Mouse (Mus musculus) neural tube, embryonic 13.5 days (tissue): ENCODE measurements at regions not wholly inside any gene's neighbourhood (a gene's known extent, or its start where the extent isn't known, plus 50 kb on each side); places are given as distances from the start of the nearest gene placed in this dataset.

Source experiments
- ATAC-seq: fragments of 200-750 bp; cut with Nextera tagmentation; 2 replicates; pipeline ENCODE4 v1.8.0; 2017; ENCODE audit warnings: low read depth, mild to moderate bottlenecking, moderate TSS enrichment, moderate library complexity
- H3K27ac ChIP-seq: fragments of 300-500 bp; sonication (generic); replicated peaks from 2 replicates; pipeline ENCODE4 v1.5.1; 2015; ENCODE audit warnings: moderate library complexity, mild to moderate bottlenecking, inconsistent platforms
- H3K27me3 ChIP-seq: fragments of 300-500 bp; sonication (generic); 2 replicates; pipeline ENCODE4 v1.6.1; 2015; ENCODE audit warnings: mild to moderate bottlenecking, inconsistent platforms
- H3K36me3 ChIP-seq: fragments of 300-500 bp; sonication (generic); 2 replicates; pipeline ENCODE4 v1.6.1; 2015; ENCODE audit warnings: mild to moderate bottlenecking, inconsistent platforms
- H3K4me1 ChIP-seq: fragments of 300-500 bp; sonication (generic); replicated peaks from 2 replicates; pipeline ENCODE4 v1.6.1; 2015; ENCODE audit warnings: inconsistent platforms
- H3K4me2 ChIP-seq: fragments of 300-500 bp; sonication (generic); 2 replicates; pipeline ENCODE4 v1.6.1; 2015; ENCODE audit warnings: inconsistent platforms, mild to moderate bottlenecking, moderate library complexity
- H3K4me3 ChIP-seq: fragments of 300-500 bp; sonication (generic); 2 replicates; pipeline ENCODE4 v1.5.1; 2015; ENCODE audit warnings: mild to moderate bottlenecking, inconsistent platforms
- H3K9ac ChIP-seq: fragments of 300-500 bp; sonication (generic); 2 replicates; pipeline ENCODE4 v1.6.1; 2015; ENCODE audit warnings: moderate library complexity, mild to moderate bottlenecking, inconsistent platforms
- H3K9me3 ChIP-seq: fragments of 300-500 bp; sonication (generic); 2 replicates; pipeline ENCODE4 v1.6.1; 2016; ENCODE audit warnings: inconsistent platforms
- WGBS: fragments of 180-500 bp; shearing (Covaris S2); methylation state at CpG from one replicate; pipeline ENCODE4 v1.1.7; 2015; 5-methylcytosine and 5-hydroxymethylcytosine counted together

GRCm38 (mm10) chr7:34484908-34485598, 91.9 kb upstream of the Lsm14a start:
- Histone ChIP-seq H3K4me2 (no peak overlapping the region), H3K36me3 (no peaks in the 10 kb centered on the region), H3K9me3 (no peaks in the 10 kb centered on the region), H3K27ac (no peak overlapping the region), H3K4me3 (no peak overlapping the region), H3K4me1 (no peaks in the 10 kb centered on the region), H3K9ac (no peak overlapping the region), H3K27me3 (no peaks in the 10 kb centered on the region)
- no peak for ATAC-seq
- WGBS = 79% methylated on average over 18 of the region's 18 CpGs

GRCm38 (mm10) chr7:34483368-34483767, 90.3 kb upstream of the Lsm14a start:
- no peaks in the 10 kb centered on the region for H3K4me1 ChIP-seq
- no peaks in the 10 kb centered on the region for H3K9me3 ChIP-seq
- no peaks in the 10 kb centered on the region for H3K27me3 ChIP-seq
- no peak for ATAC-seq
- H3K4me2 ChIP-seq = no peak overlapping the region
- H3K36me3 ChIP-seq = no peaks in the 10 kb centered on the region
- no peak overlapping the region for H3K4me3 ChIP-seq
- WGBS = 64% methylated on average over 9 of the region's 9 CpGs
- H3K9ac ChIP-seq = no peak overlapping the region
- no peak overlapping the region for H3K27ac ChIP-seq

GRCm38 (mm10) chr7:34480771-34481170, 87.7 kb upstream of the Lsm14a start:
- no peaks in the 10 kb centered on the region for H3K27me3 ChIP-seq
- no peak overlapping the region for H3K9ac ChIP-seq
- H3K4me3 ChIP-seq = no peak overlapping the region
- H3K9me3 ChIP-seq = no peaks in the 10 kb centered on the region
- no peaks in the 10 kb centered on the region for H3K4me1 ChIP-seq
- 76% methylated on average over 5 of the region's 5 CpGs for WGBS
- H3K27ac ChIP-seq = no peak overlapping the region
- no peak for ATAC-seq
- H3K4me2 ChIP-seq = no peak overlapping the region
- H3K36me3 ChIP-seq = no peaks in the 10 kb centered on the region

- Histone ChIP-seq H3K4me2 (peak overlapping the region; percentile 40), H3K9me3 (no peaks in the 10 kb centered on the region), H3K36me3 (no peaks in the 10 kb centered on the region), H3K9ac (no peak overlapping the region), H3K27ac (peak overlapping the region; percentile 46; the same call in 1 of the 2 replicates), H3K27me3 (no peaks in the 10 kb centered on the region), H3K4me3 (no peak overlapping the region), H3K4me1 (peaks cover 9% of the 10 kb centered on the region)
- ATAC-seq = no peak
- 33% methylated on average over 14 of the region's 14 CpGs for WGBS
Observed at GRCm38 (mm10) chr7:34471003-34471402, 77.9 kb upstream of the Lsm14a start.

- Histone ChIP-seq H3K4me1 (no peaks in the 10 kb centered on the region), H3K36me3 (no peaks in the 10 kb centered on the region), H3K27ac (no peak overlapping the region), H3K4me2 (no peak overlapping the region), H3K9me3 (no peaks in the 10 kb centered on the region), H3K4me3 (no peak overlapping the region), H3K27me3 (no peaks in the 10 kb centered on the region), H3K9ac (no peak overlapping the region)
- WGBS = 64% methylated on average over 9 of the region's 9 CpGs
- ATAC-seq = no peak
Observed at GRCm38 (mm10) chr7:34462069-34462468, 69.0 kb upstream of the Lsm14a start.

- no peak overlapping the region for H3K4me2 ChIP-seq
- no peaks in the 10 kb centered on the region for H3K9me3 ChIP-seq
- H3K4me1 ChIP-seq = no peaks in the 10 kb centered on the region
- no peak for ATAC-seq
- H3K4me3 ChIP-seq = no peak overlapping the region
- H3K27ac ChIP-seq = no peak overlapping the region
- no peak overlapping the region for H3K9ac ChIP-seq
- no peaks in the 10 kb centered on the region for H3K36me3 ChIP-seq
- WGBS = 84% methylated on average over 3 of the region's 3 CpGs
- H3K27me3 ChIP-seq = no peaks in the 10 kb centered on the region
Observed at GRCm38 (mm10) chr7:34459834-34460495, 66.8 kb upstream of the Lsm14a start.

GRCm38 (mm10) chr7:34458851-34459250, 65.7 kb upstream of the Lsm14a start:
- Histone ChIP-seq H3K27me3 (no peaks in the 10 kb centered on the region), H3K9ac (no peak overlapping the region), H3K36me3 (no peaks in the 10 kb centered on the region), H3K4me3 (no peak overlapping the region), H3K4me2 (no peak overlapping the region), H3K9me3 (no peaks in the 10 kb centered on the region), H3K4me1 (no peaks in the 10 kb centered on the region), H3K27ac (no peak overlapping the region)
- no peak for ATAC-seq
- 84% methylated on average over 4 of the region's 4 CpGs for WGBS

GRCm38 (mm10) chr7:34448364-34448763, 55.2 kb upstream of the Lsm14a start:
- Histone ChIP-seq H3K27ac (0 out of 2 replicates have a peak overlapping the region, but pooled peaks have one; percentile 40), H3K4me2 (no peak overlapping the region), H3K36me3 (no peaks in the 10 kb centered on the region), H3K9me3 (no peaks in the 10 kb centered on the region), H3K4me1 (peaks cover 6% of the 10 kb centered on the region; the same call in 1 of the 2 replicates), H3K27me3 (no peaks in the 10 kb centered on the region), H3K4me3 (no peak overlapping the region), H3K9ac (no peak overlapping the region)
- 65% methylated on average over 2 of the region's 2 CpGs for WGBS
- no peak for ATAC-seq

GRCm38 (mm10) chr7:34444263-34444662, 51.1 kb upstream of the Lsm14a start:
- H3K9me3 ChIP-seq = no peaks in the 10 kb centered on the region
- peaks cover 6% of the 10 kb centered on the region; the same call in 1 of the 2 replicates for H3K4me1 ChIP-seq
- WGBS = 35% methylated on average over 17 of the region's 17 CpGs
- no peak overlapping the region for H3K27ac ChIP-seq
- H3K9ac ChIP-seq = no peak overlapping the region
- ATAC-seq = no peak
- H3K4me2 ChIP-seq = no peak overlapping the region
- no peaks in the 10 kb centered on the region for H3K36me3 ChIP-seq
- H3K27me3 ChIP-seq = no peaks in the 10 kb centered on the region
- no peak overlapping the region for H3K4me3 ChIP-seq
